Mouse (Mus musculus): ENCODE data around the gene Zfp771.
A peak's percentile ranks its signal among the peaks of the same experiment; 100 is the strongest.

DNA sequence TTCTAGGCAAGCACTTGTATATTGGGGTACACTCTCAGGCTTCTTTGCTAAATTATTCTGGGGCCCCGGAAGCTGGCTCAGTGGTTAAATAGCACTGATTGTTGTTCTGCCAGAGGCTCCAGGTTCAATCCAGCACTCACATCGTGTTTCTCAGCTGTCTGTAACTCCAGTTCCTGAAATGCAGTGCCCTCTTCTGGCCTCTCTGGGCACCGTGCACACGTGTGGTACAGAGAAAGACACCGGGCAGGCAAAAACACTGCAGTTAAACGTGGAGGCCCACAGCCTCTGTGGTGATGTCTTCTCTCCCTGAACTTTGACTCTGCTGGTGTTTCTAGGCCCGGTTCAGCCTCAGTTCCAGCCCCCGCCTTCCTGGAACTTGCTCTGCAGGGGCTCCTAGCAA is 34.2 kb downstream of the Zfp771 start:
- TF ChIP-seq CTCF (IDR thresholded peaks at IDR 0.05; ENCODE audit: control insufficient read depth, insufficient read depth, low read length) (peak; percentile 88), POLR2A (IDR thresholded peaks at IDR 0.05; ENCODE audit: borderline replicate concordance, control insufficient read depth, low read depth, low read length) (no peak)
